Mouse (Mus musculus) testis, adult 2 months (tissue): Measurements from ENCODE around the gene Asb17.

Experiments used
- CTCF ChIP-seq: fragments of 200-500 bp; IDR thresholded peaks from 2 replicates; pipeline ENCODE4 v1.5.1; 2012; ENCODE audit warnings: low read depth, mild to moderate bottlenecking, inconsistent platforms, low read length, moderate library complexity; ENCODE audit not compliant: control insufficient read depth, insufficient read depth, insufficient replicate concordance
- POLR2A ChIP-seq: fragments of 200-500 bp; IDR thresholded peaks from 2 replicates; pipeline ENCODE4 v1.6.1; 2012; ENCODE audit warnings: low read depth, mild to moderate bottlenecking, inconsistent platforms, low read length, moderate library complexity; ENCODE audit not compliant: control insufficient read depth

GRCm38 (mm10) chr3:153837593-153837992 lies 6.4 kb upstream of the Asb17 start:
- no peak for TF ChIP-seq CTCF
- TF ChIP-seq POLR2A: no peak
